Mouse (Mus musculus) E14TG2a.4 (cell line): ENCODE measurements around the gene Sh3d21.
"Not testable (repeated sequence)": the region's sequence is repeated elsewhere in the genome, so short reads cannot be mapped to it uniquely, and the experiment has no call there.

Experiments used
- CTCF ChIP-seq: conservative IDR thresholded peaks from 2 replicates; pipeline ENCODE4 v1.5.1; 2014; ENCODE audit warnings: low read length
- NANOG ChIP-seq: IDR thresholded peaks from 2 replicates; pipeline ENCODE4 v1.6.1; 2014; ENCODE audit warnings: borderline replicate concordance, low read length, mixed read lengths
- POU5F1 ChIP-seq: IDR thresholded peaks from 2 replicates; pipeline ENCODE4 v1.6.1; 2014; ENCODE audit warnings: low read length, borderline replicate concordance

DNA sequence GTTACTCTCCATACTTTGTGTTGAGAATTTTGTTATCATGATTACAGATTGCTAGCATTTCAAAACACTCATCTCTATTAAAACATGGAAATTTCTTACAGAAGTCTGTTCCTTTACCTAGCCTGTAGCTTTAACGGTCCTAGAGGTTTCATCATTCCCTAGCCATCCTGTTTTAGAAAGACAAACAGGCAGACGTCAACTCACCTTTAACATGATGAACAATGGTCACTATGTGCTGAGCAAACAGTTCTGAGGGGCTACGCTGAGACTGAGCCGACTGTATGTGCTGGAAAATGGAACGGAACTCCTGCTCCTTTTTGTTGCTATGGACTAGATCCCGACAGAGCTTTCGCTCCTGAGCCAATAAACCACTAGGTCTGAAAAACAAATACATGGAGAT is 12.7 kb upstream of the Sh3d21 start:
- not testable (repeated sequence) for TF ChIP-seq CTCF, POU5F1, NANOG
